9 mouse cellular contexts compared by ENCODE assay signal in genomic region chr19:42315914-42316313, GRCm38 (mm10).
DNase-seq lines count a peak whose midpoint lies in the region; ATAC-seq and TF ChIP-seq lines count a peak whose summit lies in the region.
"Had no signal": no experiment of that assay in that cellular context is flagged by ENCODE, and none has a peak within 500 bp of the region (broad histone marks: within the 10 kb centered on the region; RNA-seq: fewer than 3 reads in every experiment).

No protein-coding gene starts in this region.

- no peak overlapping the region for H3K9ac ChIP-seq in ES-E14 (ENCODE audit: insufficient read depth, low read depth, low read length, poor library complexity, severe bottlenecking)
- no peak overlapping the region for H3K9ac ChIP-seq in forebrain, embryonic 13.5 days
- H3K9ac ChIP-seq: liver, embryonic 15.5 days had no signal

- H3K27ac ChIP-seq in ES-E14 (ENCODE audit: insufficient read depth, low read depth, low read length, poor library complexity, severe bottlenecking), result no peak overlapping the region
- no peak overlapping the region for H3K27ac ChIP-seq in forebrain, embryonic 13.5 days
- H3K27ac ChIP-seq in layer of hippocampus, adult 2 months, result peak overlapping the region; percentile 88
- H3K27ac ChIP-seq: liver, embryonic 15.5 days had no signal

- in situ Hi-C loops in ES-E14 (cut with MboI; ENCODE audit: low sequenced_read_pairs in 2 of 2, unreplicated experiment in 2 of 2), result loop anchor here in 1 of 2 experiments (5.0 kb wide), 1 partner anchor 111 kb away; no protein-coding TSS in a partner anchor

- WGBS in forebrain, embryonic 13.5 days, result 0% methylated on average over 1 of the region's 1 CpGs

- H3K9me3 ChIP-seq in ES-E14 (ENCODE audit: control insufficient read depth, insufficient read depth, low read depth, low read length), result no peaks in the 10 kb centered on the region
- no peaks in the 10 kb centered on the region for H3K9me3 ChIP-seq in forebrain, embryonic 13.5 days (replicated peaks)
- H3K9me3 ChIP-seq: liver, embryonic 15.5 days had no signal

- peaks cover 0 to 14% of the 10 kb centered on the region in 2 experiments; a peak in 1 of 4 replicates for H3K4me1 ChIP-seq in ES-E14 (ENCODE audit: control insufficient read depth in 2 of 2, insufficient read depth in 2 of 2, low read length in 2 of 2, poor library complexity in 1 of 2)
- H3K4me1 ChIP-seq in forebrain, embryonic 13.5 days, result peaks cover 71% of the 10 kb centered on the region
- H3K4me1 ChIP-seq: liver, embryonic 15.5 days had no signal

- H3K27me3 ChIP-seq in forebrain, embryonic 13.5 days, result peaks cover 10% of the 10 kb centered on the region

- ATAC-seq in forebrain, embryonic 13.5 days, result peak; percentile 76

- DNase-seq in ES-E14 (ENCODE audit: low read depth, low spot score), result peak; percentile 89
- peak; percentile 16 for DNase-seq in c-Kit-positive CD71-positive TER-119-negative erythroid progenitor cells, embryonic 14.5 days (ENCODE audit: low read depth)
- DNase-seq in heart, postnatal 4 days, result peak; percentile 83
- peak; percentile 89 to 95 for DNase-seq in layer of hippocampus, adult 2 months (ENCODE audit: low spot score in 2 of 2)
- peak; percentile 79 for DNase-seq in lung, postnatal 10 days
- peak; percentile 88 for DNase-seq in retina, postnatal 1 day
- DNase-seq in urinary bladder, adult 18-20 months (ENCODE audit: low spot score in 2 of 2), result peak; percentile 53 to 65

- no peak overlapping the region for H3K4me2 ChIP-seq in forebrain, embryonic 13.5 days
- H3K4me2 ChIP-seq: liver, embryonic 15.5 days had no signal

- TF ChIP-seq CTCF in layer of hippocampus, adult 2 months (conservative IDR thresholded peaks at IDR 0.05), result peak; percentile 96

- no peaks in the 10 kb centered on the region for H3K36me3 ChIP-seq in ES-E14 (ENCODE audit: control insufficient read depth, insufficient read depth, low read length, poor library complexity, severe bottlenecking)
- H3K36me3 ChIP-seq in forebrain, embryonic 13.5 days (ENCODE audit: poor library complexity, severe bottlenecking), result no peaks in the 10 kb centered on the region
- H3K36me3 ChIP-seq: liver, embryonic 15.5 days had no signal

- H3K4me3 ChIP-seq in ES-E14 (ENCODE audit: insufficient read depth in 1 of 2, low read depth in 1 of 2, low read length in 2 of 2, poor library complexity in 1 of 2, severe bottlenecking in 1 of 2), result no peak overlapping the region
- no peak overlapping the region for H3K4me3 ChIP-seq in forebrain, embryonic 13.5 days
- H3K4me3 ChIP-seq in layer of hippocampus, adult 2 months, result no peak overlapping the region
- H3K4me3 ChIP-seq: liver, embryonic 15.5 days had no signal

TF ChIP-seq in ES-E14, 5 proteins besides CTCF, POLR2A, EP300 and RAD21:
- TF ChIP-seq ZC3H11A (IDR thresholded peaks at IDR 0.05; ENCODE audit: borderline replicate concordance, low read depth, low read length) (peak; percentile 97), ZNF384 (IDR thresholded peaks at IDR 0.05; ENCODE audit: low read depth, low read length) (no peak)

Comparison
In these comparisons a context has a peak if more than half of its experiments do, and no peak if none do; other contexts are left out.
1. DNase-seq: peak in every context shown above with its lines; median percentile 92 in layer of hippocampus, adult 2 months; 89 in ES-E14; 88 in retina, postnatal 1 day; 83 in heart, postnatal 4 days; 79 in lung, postnatal 10 days; 59 in urinary bladder, adult 18-20 months; 16 in c-Kit-positive CD71-positive TER-119-negative erythroid progenitor cells, embryonic 14.5 days.